Mouse (Mus musculus): Measurements from ENCODE around the gene Fadd.

The Fadd gene

GRCm38 (mm10) chr7:144572234-144572633 is 10.0 kb downstream of the Fadd start:
- DNase-seq = peak; percentile 45 to 85

- DNase-seq = peak; percentile 82 to 88
Observed at GRCm38 (mm10) chr7:144571598-144571997, 10.7 kb downstream of the Fadd start.

- peak; percentile 61 to 73 for DNase-seq
Observed at GRCm38 (mm10) chr7:144569428-144569827, 12.8 kb downstream of the Fadd start.

- DNase-seq = no peak
Observed at GRCm38 (mm10) chr7:144568091-144568490, 14.2 kb downstream of the Fadd start.

GRCm38 (mm10) chr7:144566921-144567682 is 15.2 kb downstream of the Fadd start:
- no peak for DNase-seq

- DNase-seq = peak; percentile 58 to 76
Observed at GRCm38 (mm10) chr7:144563456-144564155, 18.7 kb downstream of the Fadd start.

- peak; percentile 26 to 58 for DNase-seq
Observed at GRCm38 (mm10) chr7:144562016-144562415, 20.2 kb downstream of the Fadd start.

- DNase-seq = no peak
Observed at GRCm38 (mm10) chr7:144560594-144560993, 21.7 kb downstream of the Fadd start.

- DNase-seq = no peak
Observed at GRCm38 (mm10) chr7:144558552-144558951, 23.7 kb downstream of the Fadd start.

GRCm38 (mm10) chr7:144554123-144554472 is 28.2 kb downstream of the Fadd start:
- no peak for DNase-seq

GRCm38 (mm10) chr7:144553237-144554122 is 28.8 kb downstream of the Fadd start, which contains the start of gene Ppfia1:
Gene Ppfia1 (minus strand): TSS chr7:144553729.
- DNase-seq = peak; percentile 99

GRCm38 (mm10) chr7:144552274-144552673 is 30.0 kb downstream of the Fadd start:
- DNase-seq = no peak

GRCm38 (mm10) chr7:144550811-144551210 is 31.5 kb downstream of the Fadd start:
- DNase-seq = no peak

- DNase-seq = peak in 1 of 2 experiments; percentile 26
Observed at GRCm38 (mm10) chr7:144549904-144550566, 32.2 kb downstream of the Fadd start.

- peak; percentile 27 to 62 for DNase-seq
Observed at GRCm38 (mm10) chr7:144545231-144545630, 37.0 kb downstream of the Fadd start.

- DNase-seq = no peak
Observed at GRCm38 (mm10) chr7:144541351-144541750, 40.9 kb downstream of the Fadd start.

- no peak for DNase-seq
Observed at GRCm38 (mm10) chr7:144539146-144539545, 43.1 kb downstream of the Fadd start.

GRCm38 (mm10) chr7:144538030-144538644 is 44.1 kb downstream of the Fadd start:
- no peak for DNase-seq

GRCm38 (mm10) chr7:144536367-144536766 is 45.9 kb downstream of the Fadd start:
- no peak for DNase-seq

- DNase-seq = no peak
Observed at GRCm38 (mm10) chr7:144534773-144535172, 47.5 kb downstream of the Fadd start.

GRCm38 (mm10) chr7:144531585-144532378 is 50.5 kb downstream of the Fadd start:
- DNase-seq = no peak
